Mouse (Mus musculus): ENCODE data around the gene Hist1h1d. TPM values are rescaled to one million over a fixed set of nuclear protein-coding genes. Genes with fewer than 3 reads are reported as not detected.
"Not testable (repeated sequence)": the region's sequence is repeated elsewhere in the genome, so short reads cannot be mapped to it uniquely, and the experiment has no call there.

The Hist1h1d gene
- total RNA-seq, 2 experiments from 2014 or later: 3.6 to 5.7 TPM

GRCm38 (mm10) chr13:23562699-23563462 is 9.8 kb downstream of the Hist1h1d start:
- peak; percentile 57 to 69 for DNase-seq (ENCODE audit: low spot score in 2 of 2)

GRCm38 (mm10) chr13:23564482-23564881 is 11.4 kb downstream of the Hist1h1d start:
- intact Hi-C loops (cut with DNase I): no loop called here
- no peak for DNase-seq (ENCODE audit: low spot score in 2 of 2)

More at GRCm38 (mm10) chr13:23562699-23563462, 9.8 kb downstream of the Hist1h1d start:
- intact Hi-C loops (cut with DNase I): no loop called here

- intact Hi-C loops (cut with DNase I); DNase-seq (ENCODE audit: low spot score in 2 of 2): not testable (repeated sequence)
Measured at GRCm38 (mm10) chr13:23570261-23571021, 17.4 kb downstream of the Hist1h1d start.

- intact Hi-C loops (cut with DNase I): no loop called here
- peak; percentile 84 to 96 for DNase-seq (ENCODE audit: low spot score in 2 of 2)
Measured at GRCm38 (mm10) chr13:23571022-23571503, 18.0 kb downstream of the Hist1h1d start, which contains the start of the genes Hist1h2ae and Hist1h2bg. Hist1h2ae (minus strand) TSS chr13:23571220. Hist1h2bg (plus strand) TSS chr13:23571396.

- DNase-seq (ENCODE audit: low spot score in 2 of 2); intact Hi-C loops (cut with DNase I): not testable (repeated sequence)
Measured at GRCm38 (mm10) chr13:23571504-23572217, 18.6 kb downstream of the Hist1h1d start.

GRCm38 (mm10) chr13:23572218-23573033 is 19.4 kb downstream of the Hist1h1d start:
- DNase-seq (ENCODE audit: low spot score in 2 of 2): no peak
- intact Hi-C loops (cut with DNase I): no loop called here

- DNase-seq (ENCODE audit: low spot score in 2 of 2); intact Hi-C loops (cut with DNase I): not testable (repeated sequence)
Measured at GRCm38 (mm10) chr13:23573034-23573897, 20.2 kb downstream of the Hist1h1d start.

GRCm38 (mm10) chr13:23573898-23574524 is 20.9 kb downstream of the Hist1h1d start, which contains the start of the genes Hist1h2bf and Hist1h2ad:
Hist1h2bf (minus strand) TSS chr13:23574196.
Hist1h2ad (plus strand) TSS chr13:23574381.
- intact Hi-C loops (cut with DNase I): loop anchor here (2.0 kb wide), 1 partner anchor 1857 kb away; the partner anchor contains the start of genes Hist1h2ai, Hist1h2bl and Hist1h3h
- peak; percentile 95 to 99 for DNase-seq (ENCODE audit: low spot score in 2 of 2)

- intact Hi-C loops (cut with DNase I): loop anchor here (2.0 to 5.0 kb wide), 2 partner anchors 183 to 1858 kb away; partner anchors contain the start of genes Hist1h2ai, Hist1h2bl, Hist1h3h and Hist1h4b
Measured at GRCm38 (mm10) chr13:23574546-23575170, 21.6 kb downstream of the Hist1h1d start.

GRCm38 (mm10) chr13:23575271-23575851 is 22.3 kb downstream of the Hist1h1d start, which contains the start of gene Hist1h3d:
Hist1h3d (plus strand) TSS chr13:23575763.
- DNase-seq (ENCODE audit: low spot score in 2 of 2): peak; percentile 75 to 88
- intact Hi-C loops (cut with DNase I): loop anchor here (2.0 to 5.0 kb wide), 2 partner anchors 182 to 1859 kb away; partner anchors contain the start of genes Hist1h2ai, Hist1h2bl, Hist1h3h and Hist1h4b

More at GRCm38 (mm10) chr13:23574546-23575170, 21.6 kb downstream of the Hist1h1d start:
- not testable (repeated sequence) for DNase-seq (ENCODE audit: low spot score in 2 of 2)

GRCm38 (mm10) chr13:23575864-23576313 is 22.8 kb downstream of the Hist1h1d start:
- not testable (repeated sequence) for DNase-seq (ENCODE audit: low spot score in 2 of 2)
- intact Hi-C loops (cut with DNase I): loop anchor here (2.0 to 5.0 kb wide), 2 partner anchors 181 to 1859 kb away; partner anchors contain the start of genes Hist1h2ai, Hist1h2bl, Hist1h3h and Hist1h4b

- no peak for DNase-seq (ENCODE audit: low spot score in 2 of 2)
- intact Hi-C loops (cut with DNase I): loop anchor here (5.0 kb wide), 1 partner anchor 181 kb away; the partner anchor contains the start of gene Hist1h4b
Measured at GRCm38 (mm10) chr13:23576351-23576881, 23.4 kb downstream of the Hist1h1d start.

GRCm38 (mm10) chr13:23576906-23577639 is 24.0 kb downstream of the Hist1h1d start:
- intact Hi-C loops (cut with DNase I): loop anchor here (5.0 kb wide), 1 partner anchor 180 kb away; the partner anchor contains the start of gene Hist1h4b
- DNase-seq (ENCODE audit: low spot score in 2 of 2): no peak

GRCm38 (mm10) chr13:23577835-23578234 is 24.8 kb downstream of the Hist1h1d start:
- intact Hi-C loops (cut with DNase I): loop anchor here (5.0 kb wide), 1 partner anchor 179 kb away; the partner anchor contains the start of gene Hist1h4b
- no peak for DNase-seq (ENCODE audit: low spot score in 2 of 2)
